Mouse (Mus musculus): ENCODE data around the gene Trpc7. TPM values are rescaled to one million over a fixed set of nuclear protein-coding genes. Genes with fewer than 3 reads are reported as not detected.

Gene Trpc7
- polyA plus RNA-seq, 1 experiment from 2014 or later: not detected

DNA sequence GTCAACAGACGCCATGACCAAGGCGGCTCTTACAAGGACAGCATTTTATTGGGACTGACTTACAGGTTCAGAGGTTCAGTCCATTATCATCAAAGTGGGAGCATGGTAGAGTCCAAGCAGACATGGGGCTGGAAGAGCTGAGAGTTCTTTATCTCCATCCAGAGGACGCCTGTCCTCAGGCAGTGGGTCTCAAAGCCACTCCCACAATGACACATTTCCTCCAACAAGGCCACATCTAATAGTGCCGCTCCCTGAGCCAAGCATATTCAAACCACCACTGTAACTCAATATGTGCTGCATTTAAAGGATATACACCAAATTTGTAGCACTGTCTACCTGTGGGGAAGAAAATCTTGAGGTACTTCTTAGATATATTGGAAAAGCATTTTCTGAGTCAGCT, 161.2 kb downstream of the Trpc7 start:
- Histone ChIP-seq H3K4me2 (no peak overlapping the region), H3K4me3 (ENCODE audit: low read depth, low read length) (no peak overlapping the region), H3K27ac (ENCODE audit: low read depth, low read length) (no peak overlapping the region), H3K4me1 (replicated peaks; ENCODE audit: control insufficient read depth, insufficient read depth, low read length) (no peaks in the 10 kb centered on the region), H3K27me3 (replicated peaks; ENCODE audit: control insufficient read depth, insufficient read depth, low read length) (no peaks in the 10 kb centered on the region), H3K9ac (ENCODE audit: low read depth, low read length) (no peak overlapping the region), H3K9me3 (ENCODE audit: control insufficient read depth, low read length) (no peaks in the 10 kb centered on the region), H3K36me3 (ENCODE audit: control insufficient read depth, insufficient read depth, low read length) (peaks cover 24% of the 10 kb centered on the region; the same call in 1 of the 2 replicates)
- DNase-seq (ENCODE audit: low spot score) (no peak), ATAC-seq (replicated peaks; ENCODE audit: low FRiP score) (no peak)
- 80% methylated on average over 4 of the region's 4 CpGs for WGBS

DNA sequence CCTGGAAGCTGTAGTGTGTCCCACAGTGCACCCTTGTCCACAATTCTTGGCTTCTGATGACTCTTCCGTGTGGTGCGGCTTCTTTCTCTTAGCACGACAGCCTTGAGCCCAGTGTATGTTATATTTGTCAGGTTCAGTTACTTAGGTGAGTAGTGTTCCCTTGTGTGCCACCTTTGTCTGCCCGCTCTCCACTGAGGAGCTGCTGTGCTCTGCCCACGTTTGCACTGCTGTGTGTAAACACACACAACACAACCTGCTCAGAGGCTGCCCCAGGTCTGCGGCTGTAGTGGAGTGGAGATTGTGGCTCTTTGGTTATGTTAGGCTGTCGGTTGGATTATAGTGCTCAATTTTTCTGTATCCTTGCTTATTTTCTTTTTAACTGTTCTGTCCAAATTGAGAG, 166.7 kb downstream of the Trpc7 start:
- no peak overlapping the region for H3K4me3 ChIP-seq (ENCODE audit: low read depth, low read length)
- 92% methylated on average over 7 of the region's 7 CpGs for WGBS
- no peaks in the 10 kb centered on the region for H3K9me3 ChIP-seq (ENCODE audit: control insufficient read depth, low read length)
- ATAC-seq (replicated peaks; ENCODE audit: low FRiP score): no peak
- no peak overlapping the region for H3K9ac ChIP-seq (ENCODE audit: low read depth, low read length)
- no peaks in the 10 kb centered on the region for H3K27me3 ChIP-seq (replicated peaks; ENCODE audit: control insufficient read depth, insufficient read depth, low read length)
- no peak overlapping the region for H3K4me2 ChIP-seq
- H3K36me3 ChIP-seq (ENCODE audit: control insufficient read depth, insufficient read depth, low read length): peaks cover 19% of the 10 kb centered on the region; the same call in 1 of the 2 replicates
- DNase-seq (ENCODE audit: low spot score): no peak
- H3K4me1 ChIP-seq (replicated peaks; ENCODE audit: control insufficient read depth, insufficient read depth, low read length): no peaks in the 10 kb centered on the region
- no peak overlapping the region for H3K27ac ChIP-seq (ENCODE audit: low read depth, low read length)

DNA sequence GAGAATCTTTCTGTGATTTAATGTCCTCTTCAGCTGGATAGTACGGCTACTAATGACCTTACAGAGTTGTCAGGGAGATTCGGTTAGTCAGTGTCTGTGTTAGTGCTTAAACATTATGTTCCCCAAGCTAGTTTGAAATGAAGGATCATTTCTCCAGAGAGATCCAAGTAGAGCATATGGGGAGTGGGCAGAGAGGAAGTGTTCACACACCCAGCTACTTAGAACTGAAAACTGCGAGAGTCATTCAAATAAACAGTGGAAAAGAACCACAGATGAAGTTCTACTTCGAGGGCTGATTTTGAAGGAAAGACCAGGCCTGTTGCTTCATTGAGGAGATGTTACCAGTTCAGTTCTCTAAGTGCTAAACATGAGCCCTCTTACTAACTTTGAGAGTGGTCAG, 169.2 kb downstream of the Trpc7 start:
- DNase-seq (ENCODE audit: low spot score) (no peak), ATAC-seq (replicated peaks; ENCODE audit: low FRiP score) (no peak)
- WGBS: 91% methylated on average over 4 of the region's 4 CpGs
- Histone ChIP-seq H3K4me2 (no peak overlapping the region), H3K27ac (ENCODE audit: low read depth, low read length) (no peak overlapping the region), H3K4me3 (ENCODE audit: low read depth, low read length) (no peak overlapping the region), H3K27me3 (replicated peaks; ENCODE audit: control insufficient read depth, insufficient read depth, low read length) (no peaks in the 10 kb centered on the region), H3K9ac (ENCODE audit: low read depth, low read length) (no peak overlapping the region), H3K36me3 (ENCODE audit: control insufficient read depth, insufficient read depth, low read length) (peaks cover 14% of the 10 kb centered on the region; the same call in 1 of the 2 replicates), H3K9me3 (ENCODE audit: control insufficient read depth, low read length) (no peaks in the 10 kb centered on the region), H3K4me1 (replicated peaks; ENCODE audit: control insufficient read depth, insufficient read depth, low read length) (no peaks in the 10 kb centered on the region)

Other genes with a start within 250 kb of the Trpc7 start
- gene Smad5, start 193.0 kb downstream of the Trpc7 start, polyA plus RNA-seq (2014; fragmentation: Nextera tagmentation; extraction: Ambion mirVana): 16.8 and 18.5 TPM in 2 replicates
- gene Gm45623, start 142.2 kb downstream of the Trpc7 start, polyA plus RNA-seq (2014; fragmentation: Nextera tagmentation; extraction: Ambion mirVana): not detected in 2 replicates

Data from liver, embryonic 11.5 days (tissue).